Mouse (Mus musculus): Measurements from ENCODE around the gene Slc27a1.

The Slc27a1 gene

DNA sequence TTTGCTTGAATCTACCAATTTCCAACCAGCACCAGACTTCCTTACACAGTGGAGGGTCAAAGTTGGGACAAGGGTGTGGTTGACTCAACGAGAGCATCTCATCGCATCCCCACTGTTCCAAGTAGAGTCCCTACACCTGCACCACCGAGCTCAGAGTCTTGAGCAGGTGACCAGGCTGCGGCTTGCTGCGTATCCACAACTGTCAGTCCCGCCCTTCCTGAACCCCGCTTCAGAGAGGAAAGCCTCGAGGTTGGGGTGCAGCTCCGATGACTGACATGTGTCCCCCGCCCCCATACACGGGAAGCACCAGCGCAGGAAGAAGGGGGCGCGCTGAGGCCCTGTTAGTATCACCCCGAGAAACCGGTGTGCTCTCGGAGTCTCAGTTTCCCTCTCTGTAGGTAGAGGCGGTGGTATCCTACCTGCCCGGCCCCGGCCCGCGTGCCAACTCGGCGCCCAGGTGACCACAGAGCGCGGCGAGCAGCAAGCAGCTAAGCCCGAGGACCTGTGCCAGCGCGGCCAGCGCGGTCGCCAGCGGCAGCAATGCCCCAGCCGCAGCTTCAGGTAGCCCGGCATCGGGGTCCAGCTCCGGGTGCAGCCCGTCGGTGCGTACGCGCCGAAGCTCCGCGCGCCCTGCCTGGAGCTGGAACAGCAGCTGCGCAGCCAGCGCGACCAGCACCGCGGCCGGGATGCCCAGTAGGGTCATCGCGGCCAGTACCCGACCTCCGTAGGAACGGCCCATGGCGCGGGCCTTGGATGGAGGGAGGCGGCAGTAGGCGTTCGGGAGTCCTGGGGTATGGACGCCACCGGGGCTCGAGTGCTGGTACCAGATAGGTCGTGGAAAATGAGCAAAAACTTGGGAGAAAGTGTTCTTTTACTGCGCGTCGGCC lies 10.4 kb upstream of the Slc27a1 start, which contains the start of gene Tmem221:
TSS of gene Tmem221 (minus strand) at position 801 of the 887 bp plus-strand sequence.
- DNase-seq: no peak

DNA sequence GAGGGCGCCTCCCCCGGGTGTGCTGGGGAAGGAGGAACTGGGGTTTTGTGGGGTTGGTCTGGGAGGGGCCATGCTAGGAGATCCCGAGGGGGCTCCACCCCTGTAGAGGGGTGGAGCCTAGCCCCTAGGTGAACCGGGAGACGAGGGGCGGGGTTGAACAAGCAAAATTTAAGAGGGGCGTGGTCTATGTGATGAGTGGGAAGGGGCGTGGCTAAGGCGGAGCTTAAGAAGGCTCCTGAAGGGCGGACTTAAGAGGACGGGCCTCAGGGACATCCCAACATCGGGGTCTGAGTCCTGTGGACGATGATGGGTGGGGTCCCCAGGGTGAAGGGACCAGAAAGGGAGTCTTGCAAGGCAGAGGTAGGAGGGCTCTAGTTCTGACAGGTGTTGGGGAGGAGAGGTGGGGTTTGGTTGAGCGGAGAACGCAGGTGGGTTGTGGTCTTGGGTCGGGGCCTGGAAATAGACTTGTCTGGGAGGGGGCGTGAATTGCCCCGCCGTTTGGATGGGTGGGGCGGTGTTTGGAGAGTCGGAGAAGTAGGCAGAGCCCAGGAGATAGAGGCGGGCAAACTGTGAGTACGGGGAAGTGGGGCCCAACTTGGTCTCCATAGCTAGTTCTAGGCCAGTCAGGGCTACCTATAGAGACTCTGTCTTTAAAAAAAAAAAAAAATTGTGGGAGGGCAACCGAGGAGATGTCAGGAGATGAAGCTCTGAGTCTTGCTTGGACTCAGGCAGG lies 9.6 kb upstream of the Slc27a1 start:
- DNase-seq: peak; percentile 83

GRCm38 (mm10) chr8:71560071-71560470 lies 8.6 kb upstream of the Slc27a1 start:
- DNase-seq: no peak

GRCm38 (mm10) chr8:71560765-71561164 lies 7.9 kb upstream of the Slc27a1 start:
- DNase-seq: no peak

GRCm38 (mm10) chr8:71561401-71561800 lies 7.3 kb upstream of the Slc27a1 start:
- DNase-seq: peak; percentile 76

DNA sequence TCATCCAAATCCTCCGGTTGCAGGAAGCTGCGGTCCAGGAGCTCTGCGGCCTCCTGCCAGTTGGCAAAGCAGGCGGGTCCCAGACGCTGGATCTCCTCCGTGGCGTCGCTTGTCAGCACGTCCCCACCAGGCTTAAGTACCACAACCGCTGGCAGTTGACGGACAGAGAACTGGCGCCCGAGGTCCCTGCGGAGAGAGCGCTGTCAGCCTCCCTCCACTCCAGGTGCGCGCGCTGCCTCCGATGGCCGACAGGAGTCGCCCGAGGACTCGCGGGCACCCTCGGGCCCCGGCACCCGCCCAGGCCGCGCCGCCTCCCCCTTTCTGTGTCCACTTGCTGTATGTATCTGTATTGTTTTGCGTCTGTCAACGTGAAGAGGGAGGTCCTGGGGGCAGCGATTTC lies 5.9 kb upstream of the Slc27a1 start:
- peak; percentile 88 for DNase-seq

DNA sequence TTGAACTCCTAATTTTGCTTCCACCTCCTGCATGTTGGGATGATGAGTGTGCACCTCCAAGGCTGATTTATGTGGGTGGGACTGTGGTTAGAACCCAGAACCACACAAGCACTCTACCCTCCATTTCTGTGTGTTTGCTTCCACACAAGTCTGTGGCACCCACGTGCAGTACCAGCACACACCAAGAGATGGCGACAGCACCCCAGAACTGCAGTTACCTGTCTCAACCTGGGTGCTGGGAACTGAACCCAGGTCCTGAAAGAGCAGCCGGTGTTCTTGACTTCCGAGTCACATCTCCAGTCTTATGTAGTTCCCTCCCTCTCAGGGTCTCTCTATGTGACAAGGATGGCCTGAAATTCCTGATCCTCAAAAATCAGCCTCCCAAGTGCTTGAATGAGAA lies 4.7 kb upstream of the Slc27a1 start:
- DNase-seq: no peak

- no peak for DNase-seq
Observed at GRCm38 (mm10) chr8:71566501-71566900, 2.2 kb upstream of the Slc27a1 start, which contains the start of gene Nxnl1. Nxnl1 (minus strand) TSS chr8:71566601.

GRCm38 (mm10) chr8:71567587-71567986 lies 1.1 kb upstream of the Slc27a1 start:
- no peak for DNase-seq

GRCm38 (mm10) chr8:71568941-71569340 lies 259 bp downstream of the Slc27a1 start:
- no peak for DNase-seq

- peak; percentile 97 for DNase-seq
Observed at GRCm38 (mm10) chr8:71569366-71570290, 946 bp downstream of the Slc27a1 start.

- peak; percentile 98 for DNase-seq
Observed at GRCm38 (mm10) chr8:71570291-71570954, 1.7 kb downstream of the Slc27a1 start.

- no peak for DNase-seq
Observed at GRCm38 (mm10) chr8:71572077-71572476, 3.4 kb downstream of the Slc27a1 start.

DNA sequence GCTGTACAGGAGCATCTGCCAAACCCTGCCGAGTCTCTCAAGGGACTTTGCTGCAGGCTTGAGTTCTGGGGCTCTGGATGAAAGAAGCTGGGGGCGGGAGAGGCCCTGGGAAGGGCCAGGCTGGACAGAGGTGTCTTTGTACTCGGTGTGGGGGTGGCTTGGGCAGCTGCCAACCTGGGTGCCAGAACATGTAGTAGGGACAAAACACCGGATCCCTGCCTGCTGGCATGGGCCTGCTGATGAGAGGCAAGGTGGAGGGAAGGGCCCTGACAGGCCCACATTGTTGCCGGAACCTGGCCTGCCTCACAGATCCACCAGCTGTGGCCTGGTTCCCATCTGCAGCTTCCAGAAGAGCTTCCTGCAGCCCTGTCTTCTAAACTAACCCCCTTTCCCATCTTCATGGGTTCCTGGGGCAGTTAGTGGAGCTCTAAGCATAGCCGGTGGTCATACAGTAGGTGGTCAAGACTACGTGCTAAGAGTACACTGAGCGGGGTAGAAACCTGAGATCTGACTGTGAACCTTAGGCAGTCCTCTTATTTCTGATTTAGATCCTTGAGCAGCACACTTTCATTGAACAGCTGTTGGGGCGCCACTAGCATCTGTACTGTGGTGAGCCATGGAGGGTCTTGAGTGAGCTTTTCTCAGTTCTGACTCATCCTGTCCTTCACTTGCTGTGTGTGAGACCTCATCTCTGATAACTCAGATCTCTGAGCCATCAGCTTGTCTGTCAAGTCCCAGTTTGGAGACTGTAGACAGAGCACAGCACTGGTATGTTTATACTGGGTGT lies 4.4 kb downstream of the Slc27a1 start:
- peak; percentile 79 for DNase-seq

GRCm38 (mm10) chr8:71574426-71574825 lies 5.7 kb downstream of the Slc27a1 start:
- DNase-seq: no peak

GRCm38 (mm10) chr8:71575020-71575419 lies 6.3 kb downstream of the Slc27a1 start:
- no peak for DNase-seq

DNA sequence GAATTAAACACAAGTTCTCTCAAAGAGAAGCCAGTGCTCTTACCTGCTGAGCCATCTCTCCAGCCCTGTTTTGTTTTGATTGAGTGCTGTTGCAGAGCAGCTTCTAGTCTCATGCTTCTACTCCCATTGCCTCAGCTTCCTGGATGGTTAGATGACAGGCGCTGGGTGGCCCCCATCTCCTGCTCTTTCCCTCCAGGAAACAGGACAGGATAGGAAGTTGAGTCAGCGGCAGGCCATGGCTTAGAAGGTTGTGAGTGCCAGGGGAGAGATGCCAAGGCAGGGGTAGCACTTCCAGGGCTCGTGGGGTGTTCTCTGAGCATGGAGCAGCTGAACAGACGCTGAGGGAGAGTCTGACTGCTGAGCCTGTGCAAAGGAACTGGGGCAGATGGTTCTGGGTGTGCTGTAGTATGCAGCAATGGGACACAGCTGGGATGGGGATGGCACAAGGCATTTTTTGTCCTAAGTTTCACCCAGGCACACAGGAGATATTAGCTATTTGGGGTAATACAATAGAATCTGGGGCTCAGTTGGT lies 9.2 kb downstream of the Slc27a1 start:
- no peak for DNase-seq

DNA sequence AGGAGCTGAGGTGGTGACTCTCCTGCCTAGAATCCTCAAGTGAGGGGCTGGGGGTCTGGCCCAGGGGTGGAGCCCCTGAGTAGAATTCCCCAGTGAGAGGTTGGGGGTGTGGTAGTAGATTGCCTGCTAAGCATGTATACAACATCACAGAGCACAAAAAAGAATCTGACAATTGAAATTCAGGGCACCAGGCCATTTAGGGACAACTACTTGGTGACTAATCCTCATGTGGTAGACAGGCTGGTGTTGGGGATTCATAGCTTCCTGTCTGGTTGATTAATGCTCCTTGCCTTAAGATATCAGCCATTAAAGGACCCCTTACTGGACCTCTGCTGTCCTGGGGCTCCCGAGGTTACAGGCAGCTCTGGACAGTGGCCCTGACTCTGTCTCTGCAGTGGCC lies 10.3 kb downstream of the Slc27a1 start:
- DNase-seq: no peak

- DNase-seq: no peak
Observed at GRCm38 (mm10) chr8:71579476-71579875, 10.8 kb downstream of the Slc27a1 start.

DNA sequence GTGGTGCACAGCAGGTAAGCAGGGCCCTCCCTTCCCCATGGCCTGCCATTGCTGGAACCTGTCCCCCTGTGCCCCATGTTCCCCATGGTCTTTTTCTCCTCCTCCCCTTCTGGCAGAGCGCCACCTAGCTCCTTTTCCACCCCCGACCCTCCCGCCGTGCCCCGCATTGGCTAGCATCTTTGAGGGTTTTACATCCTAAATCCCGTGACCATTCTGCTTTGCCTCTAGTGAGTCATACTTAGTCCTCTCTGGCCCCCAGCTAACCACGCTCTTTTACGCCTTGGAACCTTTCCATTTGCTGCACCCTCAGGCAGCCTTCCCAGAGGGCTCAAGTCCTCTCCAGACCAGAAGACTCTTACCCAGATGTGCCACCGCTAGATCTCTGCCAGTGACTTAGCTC lies 11.5 kb downstream of the Slc27a1 start:
- no peak for DNase-seq

DNA sequence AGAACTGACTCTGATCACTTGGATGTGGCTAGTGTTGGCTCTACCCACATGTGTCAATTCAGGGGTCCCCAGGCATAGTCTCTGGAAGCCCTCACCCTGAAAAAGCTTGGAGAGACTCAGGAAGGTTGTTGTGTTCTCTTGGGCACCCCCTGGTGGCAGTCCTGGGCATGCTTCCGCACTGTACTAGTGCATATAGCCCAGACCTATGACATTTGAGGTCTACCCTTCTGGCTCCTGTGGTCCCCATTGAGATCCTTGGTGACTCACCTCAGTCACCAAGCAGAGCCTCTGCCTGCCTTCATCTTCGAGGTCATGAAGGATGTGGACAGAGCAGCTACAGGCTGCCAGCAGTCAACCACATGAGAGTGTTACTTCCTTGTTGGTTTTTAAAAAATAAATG lies 18.2 kb downstream of the Slc27a1 start:
- peak; percentile 69 for DNase-seq

Measured in kidney, adult 18-20 months (tissue).